Mouse (Mus musculus) kidney, adult 11 months (tissue): ENCODE data around the gene Hoxa9.
A peak's percentile ranks its signal among the peaks of the same experiment; 100 is the strongest.

Experiments
- DNase-seq: peaks from one replicate; pipeline ENCODE4 v3.0.0; 2022

The Hoxa9 gene

GRCm38 (mm10) chr6:52230516-52231165 lies at the start of gene Hoxa9:
Gene Hoxa9, minus strand, starts transcription at chr6:52231089.
- peak; percentile 70 for DNase-seq

GRCm38 (mm10) chr6:52276920-52277319 lies 46.0 kb upstream of the Hoxa9 start:
- no peak for DNase-seq

DNA sequence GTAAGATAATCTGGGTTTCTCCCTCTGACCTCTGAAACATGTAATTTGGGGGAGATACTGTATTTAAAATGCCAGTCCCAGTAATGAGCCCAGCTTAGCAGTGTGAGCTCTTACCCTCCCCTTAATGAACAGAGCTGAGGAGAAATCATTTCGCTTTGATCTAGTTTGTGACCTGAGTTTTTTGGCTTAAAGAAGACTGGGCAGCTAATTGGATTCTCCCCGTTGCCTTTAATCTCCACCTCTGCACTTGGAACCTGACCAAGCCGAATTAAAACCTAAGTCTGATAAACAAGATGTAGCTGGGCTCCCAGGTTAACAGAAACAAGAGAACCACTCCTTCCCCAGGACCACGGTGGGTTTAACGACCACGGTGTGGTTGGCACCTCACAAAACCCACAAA lies 45.5 kb upstream of the Hoxa9 start:
- DNase-seq: no peak

DNA sequence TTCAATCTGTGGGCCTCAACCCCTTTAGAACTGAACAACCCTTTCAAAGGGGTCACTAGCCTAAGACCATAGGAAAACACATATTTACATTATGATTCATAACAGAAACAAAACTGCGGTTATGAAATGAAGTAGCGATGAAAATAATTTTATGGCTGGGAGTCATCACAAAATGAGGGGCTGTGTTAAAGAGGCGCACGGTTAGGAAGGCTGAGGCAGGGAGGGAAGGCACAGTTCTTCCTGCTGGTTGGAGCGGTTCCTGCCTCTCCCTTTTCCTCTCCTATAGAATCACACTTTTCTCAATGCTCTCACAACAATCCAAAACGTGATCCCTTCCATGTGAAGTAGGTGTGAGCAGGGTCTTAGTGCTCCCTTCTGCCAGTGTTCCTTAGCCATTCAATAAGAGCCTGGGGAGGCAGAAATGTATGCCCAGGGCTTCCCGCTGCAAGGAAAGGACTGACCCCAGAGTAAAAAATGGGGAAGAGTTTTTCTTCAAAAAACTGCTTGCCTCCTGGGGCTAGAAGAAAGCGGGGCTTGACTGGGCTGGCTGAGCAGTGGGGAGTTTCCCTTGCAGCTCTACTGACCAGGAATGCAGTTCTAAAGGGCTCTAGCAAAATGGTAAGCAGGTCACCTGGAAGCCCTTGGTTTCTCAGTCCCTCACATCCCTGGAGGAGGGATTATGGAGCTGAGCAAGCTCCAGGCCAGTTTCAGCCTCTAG lies 44.8 kb upstream of the Hoxa9 start:
- no peak for DNase-seq

DNA sequence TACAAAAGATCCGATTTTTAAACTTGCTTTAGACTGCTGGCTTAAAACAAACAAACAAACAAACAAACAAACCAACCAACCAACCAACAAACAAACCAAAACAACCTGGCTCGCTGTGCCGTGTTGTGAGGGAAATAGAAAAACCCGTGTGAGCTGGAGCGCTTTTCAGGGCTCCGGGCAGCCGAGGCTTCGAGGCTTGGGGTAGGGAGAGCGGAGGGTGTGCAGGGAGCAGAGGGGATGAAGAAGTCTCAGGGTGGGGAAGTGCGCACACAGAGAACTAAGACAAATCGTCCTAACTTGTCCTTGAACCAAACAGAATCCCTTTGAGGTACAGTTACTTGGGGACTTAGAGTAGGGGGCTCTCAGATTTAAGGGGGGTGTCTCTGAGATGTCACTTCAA lies 43.7 kb upstream of the Hoxa9 start:
- no peak for DNase-seq

GRCm38 (mm10) chr6:52273656-52274280 lies 42.9 kb upstream of the Hoxa9 start:
- no peak for DNase-seq

DNA sequence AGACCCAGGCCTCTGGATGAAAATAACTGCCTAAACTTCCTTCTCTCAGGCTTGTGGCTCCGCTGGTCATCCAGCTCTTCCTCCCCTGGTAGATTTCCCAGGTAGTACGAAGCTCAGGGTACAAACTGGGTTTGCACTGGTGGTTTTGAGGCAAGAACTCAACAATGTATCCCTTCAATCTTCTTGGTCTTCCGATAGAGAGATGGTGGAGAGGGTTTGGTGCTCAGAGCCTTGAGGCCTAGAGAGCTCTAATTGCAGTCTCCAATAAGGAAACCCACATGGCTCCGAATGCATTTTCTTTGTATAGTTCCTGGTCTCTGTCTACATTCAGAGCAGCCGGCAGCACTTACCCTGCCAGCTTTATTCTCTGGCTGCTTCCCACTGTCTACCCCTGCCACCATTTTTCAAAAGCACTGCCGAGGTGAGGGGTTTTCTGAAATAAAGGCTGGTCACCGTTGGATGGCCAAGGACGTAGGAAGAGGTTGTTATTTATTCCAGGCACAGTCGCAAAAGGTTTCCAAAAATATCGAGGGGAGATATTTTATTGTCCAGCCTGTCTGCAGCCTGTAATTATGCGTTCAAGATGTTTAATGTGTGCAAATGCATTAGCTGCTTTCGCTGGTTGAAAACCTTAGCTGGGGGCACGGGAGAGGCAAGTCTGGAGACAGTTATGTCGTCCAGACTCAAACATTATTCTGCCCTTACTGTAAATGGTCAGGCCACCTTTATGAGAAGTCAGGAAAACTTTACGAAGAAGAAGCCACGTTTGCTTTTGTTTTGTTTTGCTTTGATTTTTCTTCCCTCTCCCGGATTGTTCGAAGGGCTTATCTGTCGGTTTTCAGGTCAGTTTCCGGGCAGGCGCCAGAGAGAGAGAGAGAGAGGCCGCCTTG lies 42.1 kb upstream of the Hoxa9 start:
- DNase-seq: no peak

DNA sequence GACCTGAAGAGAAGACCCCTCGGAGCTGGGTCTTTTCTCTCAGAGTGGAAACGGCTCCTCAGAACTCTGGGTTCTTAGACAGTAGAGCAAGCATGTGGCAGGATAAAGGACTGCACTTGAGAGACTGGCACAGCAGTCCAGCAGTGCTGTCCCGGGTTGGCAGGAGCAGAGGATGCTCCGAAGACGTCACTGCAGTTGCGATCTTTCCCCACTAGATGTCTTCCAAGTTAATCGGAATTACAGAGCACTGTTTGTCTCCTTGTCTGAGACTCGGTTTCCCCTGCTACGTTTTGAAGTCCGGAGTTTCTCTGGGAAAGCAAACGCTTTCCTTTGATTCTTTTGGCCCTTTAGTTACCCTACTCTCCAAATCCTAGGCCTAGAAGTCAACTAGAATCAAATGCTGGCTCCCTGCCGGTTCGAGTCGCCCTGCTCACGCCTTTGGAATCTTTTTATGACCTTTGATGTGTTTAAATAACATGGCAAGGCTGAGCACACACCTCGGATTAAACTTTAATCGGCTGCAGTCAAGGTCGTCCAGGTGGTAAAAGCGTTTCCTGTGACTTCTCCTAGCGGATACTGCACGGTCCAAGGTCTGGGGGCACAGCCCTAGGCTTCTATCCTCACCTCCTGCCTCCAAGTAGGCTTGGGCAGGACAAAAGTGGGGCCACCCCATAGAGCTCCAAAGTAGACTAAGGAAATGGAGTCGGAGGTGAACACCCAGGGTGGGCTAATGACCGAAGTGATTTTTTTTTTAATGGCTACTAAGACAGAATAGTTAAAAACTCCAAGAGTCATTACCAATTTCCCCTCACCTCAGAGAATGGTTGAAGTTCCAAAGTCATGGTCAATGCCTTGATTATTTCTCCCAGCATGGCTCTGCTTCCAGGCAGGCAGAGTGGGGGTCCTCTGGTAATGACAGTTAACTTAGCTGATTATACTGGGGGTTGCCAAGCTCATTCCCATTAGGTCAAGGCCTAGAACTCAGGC lies 39.9 kb upstream of the Hoxa9 start:
- DNase-seq: peak; percentile 67

DNA sequence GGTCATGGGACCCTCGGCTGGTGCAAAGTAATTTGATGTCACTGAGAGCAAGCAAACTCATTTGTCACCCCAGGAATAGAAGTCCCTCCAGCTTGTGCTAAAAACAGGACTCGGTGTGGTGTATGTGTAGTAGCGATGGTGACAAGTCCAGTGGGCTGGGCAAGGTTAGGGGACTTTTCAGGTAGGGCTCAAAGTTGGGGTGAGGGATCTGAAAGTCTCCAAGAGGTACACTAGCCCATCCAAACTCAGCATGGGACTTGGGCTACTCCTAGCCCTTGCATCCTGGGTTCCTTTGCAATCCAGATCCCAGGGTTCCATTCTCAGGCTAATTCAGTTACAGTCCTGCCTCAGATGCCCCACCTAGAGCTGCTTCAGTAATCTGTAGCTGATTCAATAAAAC lies 37.9 kb upstream of the Hoxa9 start:
- DNase-seq: no peak

- DNase-seq: no peak
These were observed 37.5 kb upstream of the Hoxa9 start for GRCm38 (mm10) chr6:52268341-52268740.

DNA sequence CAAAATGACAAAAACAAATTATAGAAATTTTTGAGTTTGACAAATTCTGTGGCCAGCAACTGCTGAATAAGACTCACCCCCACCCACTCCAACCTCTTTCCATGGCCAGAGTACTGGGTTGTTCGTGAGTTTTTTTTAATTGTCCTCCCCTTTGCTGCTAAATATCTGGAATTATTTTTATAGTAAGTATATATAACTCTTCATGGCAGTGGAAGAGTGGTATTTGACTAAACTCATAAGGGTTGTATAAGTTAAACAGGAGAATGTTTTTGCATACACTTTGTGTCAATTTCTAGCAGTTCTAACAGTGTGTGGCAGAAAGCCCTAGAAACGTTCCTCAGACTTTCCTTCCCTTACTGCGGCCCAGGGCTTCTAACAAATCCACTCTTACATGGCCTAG lies 36.8 kb upstream of the Hoxa9 start:
- no peak for DNase-seq

DNA sequence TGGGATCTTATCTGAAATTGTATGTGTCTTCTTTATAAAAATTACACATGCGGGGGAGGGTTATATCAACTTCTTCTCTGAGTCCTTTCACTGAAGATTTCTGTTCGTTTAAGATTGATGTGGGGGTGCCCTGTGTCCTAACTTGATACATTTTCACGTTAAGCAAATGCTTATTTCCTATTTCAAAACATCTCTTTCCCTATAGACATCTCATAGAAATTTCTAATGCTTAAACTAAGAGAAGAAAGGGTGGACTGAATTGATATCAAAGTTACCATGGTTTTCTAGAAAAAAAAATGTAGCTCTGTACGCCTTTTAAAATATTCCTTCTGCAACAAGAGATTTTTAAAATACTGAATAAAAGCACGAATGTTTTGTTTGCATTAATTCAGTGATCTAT lies 36.3 kb upstream of the Hoxa9 start:
- no peak for DNase-seq

DNA sequence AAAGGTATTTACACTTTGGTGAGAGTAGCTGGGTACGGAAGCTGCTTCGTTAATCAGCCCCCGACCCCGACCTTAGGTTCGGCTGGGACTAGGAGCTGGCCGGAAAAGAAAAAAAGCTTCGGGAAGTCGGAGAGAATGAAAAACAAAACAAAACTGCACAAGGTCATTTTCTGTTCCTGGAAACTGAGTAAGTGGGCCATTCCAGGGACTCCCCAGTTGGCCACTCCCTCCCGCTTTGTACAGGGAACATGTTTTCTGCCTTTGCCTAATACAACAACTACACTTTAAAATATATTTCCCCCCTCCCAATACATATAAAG lies 35.7 kb upstream of the Hoxa9 start:
- DNase-seq: no peak

- DNase-seq: no peak
These were observed 35.2 kb upstream of the Hoxa9 start for GRCm38 (mm10) chr6:52265913-52266665.

DNA sequence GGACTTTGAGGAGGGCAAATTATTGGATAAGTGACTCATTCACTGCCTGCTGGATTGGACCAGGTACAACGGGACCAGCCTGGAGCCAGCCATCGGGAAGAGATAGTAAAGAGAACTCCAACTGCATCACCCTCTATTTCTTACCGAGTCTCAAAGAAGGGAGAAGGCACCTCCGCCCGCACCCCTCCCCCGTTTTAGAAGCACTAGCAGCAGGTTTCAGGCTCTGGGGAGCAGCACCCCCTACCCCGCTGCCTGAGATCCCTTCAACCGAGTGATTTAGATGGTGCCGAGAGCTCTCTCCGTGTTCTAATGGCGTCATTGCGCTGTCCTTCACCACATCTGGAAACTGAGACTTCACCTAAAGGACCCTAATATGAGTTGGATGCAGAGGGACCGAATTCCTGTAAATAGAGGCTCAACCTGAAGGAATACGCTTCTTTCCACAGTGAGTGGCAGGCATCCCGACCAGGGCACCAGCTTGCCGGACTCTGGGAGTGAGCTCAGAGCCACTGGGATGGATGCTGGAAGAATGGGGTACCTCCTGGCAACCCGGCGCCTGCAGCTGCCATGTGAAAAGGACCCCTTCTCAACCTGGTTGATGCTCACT lies 34.5 kb upstream of the Hoxa9 start:
- DNase-seq: no peak

GRCm38 (mm10) chr6:52264106-52264790 lies 33.4 kb upstream of the Hoxa9 start:
- DNase-seq: no peak

- DNase-seq: no peak
These were observed 32.4 kb upstream of the Hoxa9 start for GRCm38 (mm10) chr6:52263321-52263585.

- no peak for DNase-seq
These were observed 31.8 kb upstream of the Hoxa9 start for GRCm38 (mm10) chr6:52262463-52263320.

GRCm38 (mm10) chr6:52261751-52262462 lies 31.0 kb upstream of the Hoxa9 start:
- DNase-seq: no peak
